ENCODE assay signal across 8 mouse cellular contexts in genomic region chr12:26469098-26470041, GRCm38 (mm10). TPM values are rescaled to one million over a fixed set of nuclear protein-coding genes. Genes with fewer than 3 reads are reported as not detected.
A peak's percentile ranks its signal among the peaks of the same experiment; 100 is the strongest.
DNase-seq lines count a peak whose midpoint lies in the region; ATAC-seq lines count a peak whose summit lies in the region.

TSS of gene Cmpk2 (plus strand) at chr12:26469204.

- peak within 1 kb of the TSS; percentile 77 for H3K4me3 ChIP-seq in heart, embryonic 11.5 days (ENCODE audit: low read depth, low read length)
- H3K4me3 ChIP-seq in kidney, embryonic 16.5 days (ENCODE audit: low read length), result peak within 1 kb of the TSS; percentile 77

- no peaks in the 10 kb centered on the region; the same call in 1 of the 2 replicates for H3K27me3 ChIP-seq in heart, embryonic 11.5 days (ENCODE audit: control insufficient read depth, insufficient read depth, low read length)
- H3K27me3 ChIP-seq in kidney, embryonic 16.5 days (ENCODE audit: insufficient read depth, low read length), result no peaks in the 10 kb centered on the region

- H3K4me1 ChIP-seq in heart, embryonic 11.5 days (ENCODE audit: control insufficient read depth, insufficient read depth, low read length), result peaks cover 3% of the 10 kb centered on the region; the same call in 1 of the 2 replicates
- peaks cover 21% of the 10 kb centered on the region; the same call in 1 of the 2 replicates for H3K4me1 ChIP-seq in kidney, embryonic 16.5 days (ENCODE audit: insufficient read depth, low read length)

- WGBS in heart, embryonic 11.5 days (ENCODE audit: insufficient replicate concordance), result under 1% methylated on average over 69 of the region's 69 CpGs
- WGBS in kidney, embryonic 16.5 days, result under 1% methylated on average over 69 of the region's 69 CpGs

- H3K4me2 ChIP-seq in heart, embryonic 11.5 days, result peak within 1 kb of the TSS; percentile 94
- peak within 1 kb of the TSS; percentile 82 for H3K4me2 ChIP-seq in kidney, embryonic 16.5 days (replicated peaks; ENCODE audit: low read depth, low read length)

- H3K27ac ChIP-seq in heart, embryonic 11.5 days (ENCODE audit: low read depth, low read length), result peak within 1 kb of the TSS; percentile 70
- H3K27ac ChIP-seq in kidney, embryonic 16.5 days (ENCODE audit: low read length), result peak within 1 kb of the TSS; percentile 77

- DNase-seq in 3T3-L1 (ENCODE audit: low read depth, low spot score) (peak; percentile 70), liver (peak; percentile 90)
- peak; percentile 95 for DNase-seq in brain, adult 2 months (ENCODE audit: low read depth, low spot score)
- peak; percentile 74 to 83 for DNase-seq in monocyte, adult 2 months (ENCODE audit: low read depth in 1 of 2, low spot score in 2 of 2)
- peak; percentile 82 to 84 for DNase-seq in spleen, postnatal 14 days (ENCODE audit: low spot score in 2 of 2)

- no peaks in the 10 kb centered on the region for H3K36me3 ChIP-seq in heart, embryonic 11.5 days (ENCODE audit: control insufficient read depth, insufficient read depth, low read length)
- no peaks in the 10 kb centered on the region for H3K36me3 ChIP-seq in kidney, embryonic 16.5 days (ENCODE audit: insufficient read depth, low read length)

- ATAC-seq in erythroblast, adult 5-6 weeks (replicated peaks; ENCODE audit: low FRiP score, poor library complexity, severe bottlenecking), result peak; percentile 73
- peak; percentile 72 for ATAC-seq in heart, embryonic 11.5 days (replicated peaks; ENCODE audit: insufficient number of reproducible peaks, low FRiP score, low TSS enrichment)
- peak; percentile 82 for ATAC-seq in kidney, embryonic 16.5 days (ENCODE audit: low FRiP score, low TSS enrichment)

- no peaks in the 10 kb centered on the region for H3K9me3 ChIP-seq in heart, embryonic 11.5 days (replicated peaks; ENCODE audit: control insufficient read depth, low read length)
- H3K9me3 ChIP-seq in kidney, embryonic 16.5 days (ENCODE audit: low read length), result no peaks in the 10 kb centered on the region

- H3K9ac ChIP-seq in heart, embryonic 11.5 days (ENCODE audit: low read depth, low read length), result peak within 1 kb of the TSS; percentile 76
- H3K9ac ChIP-seq in kidney, embryonic 16.5 days (replicated peaks; ENCODE audit: low read length), result peak within 1 kb of the TSS; percentile 75

RNA-seq across cellular contexts. Expression of gene Cmpk2, which starts in this region (rescaled TPM):
- 85.9 and 123 TPM in 2 replicates for total RNA-seq in erythroblast, adult 5-6 weeks (2015; ENCODE audit: low replicate concordance)
- total RNA-seq in erythroblast, adult 5-6 weeks (2017; ENCODE audit: low replicate concordance), result 86.0 and 87.0 TPM in 2 replicates
- 9.1 and 9.3 TPM in 2 replicates for polyA plus RNA-seq in heart, embryonic 11.5 days (2014; fragmentation: Nextera tagmentation; extraction: Ambion mirVana)
- polyA plus RNA-seq in kidney, embryonic 16.5 days (2015; fragmentation: Nextera tagmentation; extraction: Ambion mirVana), result 8.9 and 9.2 TPM in 2 replicates

Comparison
In these comparisons a context has a peak if more than half of its experiments do, and no peak if none do; other contexts are left out.
1. Peak in every context shown above with its lines: DNase-seq, ATAC-seq, H3K4me3 ChIP-seq and H3K27ac ChIP-seq.